Mouse (Mus musculus): Measurements from ENCODE around the gene Cd163l1. TPM values are rescaled to one million over a fixed set of nuclear protein-coding genes. Genes with fewer than 3 reads are reported as not detected.

Gene Cd163l1
- total and polyA plus RNA-seq, 3 experiments, result not detected

GRCm38 (mm10) chr7:140208677-140209076 lies 9.4 kb upstream of the Cd163l1 start:
- Histone ChIP-seq H3K9ac (ENCODE audit: control insufficient read depth, low read depth, low read length, poor library complexity, severe bottlenecking) (no peak overlapping the region), H3K79me2 (ENCODE audit: control insufficient read depth, insufficient read depth, low read length, poor library complexity) (no peaks in the 10 kb centered on the region), H3K27ac (ENCODE audit: control insufficient read depth, low read depth, low read length) (peak overlapping the region; percentile 53), H3K27me3 (ENCODE audit: control insufficient read depth in 1 of 2, insufficient read depth in 2 of 2, low read length in 2 of 2) (no peaks in the 10 kb centered on the region), H3K4me3 (ENCODE audit: control insufficient read depth in 1 of 2, insufficient read depth in 1 of 2, low read depth in 2 of 2, low read length in 2 of 2) (no peak overlapping the region), H3K4me1 (ENCODE audit: control insufficient read depth in 1 of 2, insufficient read depth in 2 of 2, low read length in 2 of 2) (peaks cover 5 to 27% of the 10 kb centered on the region in 2 experiments), H3K9me3 (replicated peaks; ENCODE audit: insufficient read depth, low read length) (no peaks in the 10 kb centered on the region), H3K36me3 (ENCODE audit: control insufficient read depth in 1 of 2, insufficient read depth in 2 of 2, low read length in 2 of 2) (peaks cover 0 to 19% of the 10 kb centered on the region in 2 experiments; a peak in 2 of 4 replicates)
- TF ChIP-seq ZNF384 (IDR thresholded peaks at IDR 0.05; ENCODE audit: low read depth, low read length), result peak; percentile 84
- TF ChIP-seq ELF1 (IDR thresholded peaks at IDR 0.05; ENCODE audit: low read depth, low read length), result no peak
- peak; percentile 33 to 65; a peak in 3 of 4 replicates for TF ChIP-seq EP300 (IDR thresholded peaks at IDR 0.05; ENCODE audit: low read depth in 1 of 2, low read length in 2 of 2)
- peak; percentile 48 for TF ChIP-seq GATA1 (IDR thresholded peaks at IDR 0.05; ENCODE audit: low read depth, low read length)
- DNase-seq (ENCODE audit: low read depth, low spot score), result peak; percentile 82

GRCm38 (mm10) chr7:140213841-140214240 lies 4.2 kb upstream of the Cd163l1 start:
- no peak overlapping the region for H3K4me3 ChIP-seq (ENCODE audit: control insufficient read depth in 1 of 2, insufficient read depth in 1 of 2, low read depth in 2 of 2, low read length in 2 of 2)
- no peak overlapping the region for H3K9ac ChIP-seq (ENCODE audit: control insufficient read depth, low read depth, low read length, poor library complexity, severe bottlenecking)
- H3K27ac ChIP-seq (ENCODE audit: control insufficient read depth, low read depth, low read length), result no peak overlapping the region
- H3K9me3 ChIP-seq (replicated peaks; ENCODE audit: insufficient read depth, low read length), result no peaks in the 10 kb centered on the region
- no peak for TF ChIP-seq MYB (IDR thresholded peaks at IDR 0.05; ENCODE audit: low read depth, low read length)
- no peak for TF ChIP-seq CTCF (IDR thresholded peaks at IDR 0.05 in 2 of 3, conservative IDR thresholded peaks at IDR 0.05 in 1 of 3; ENCODE audit: control insufficient read depth in 1 of 3, insufficient read depth in 1 of 3, low read depth in 2 of 3, low read length in 3 of 3, poor library complexity in 1 of 3, severe bottlenecking in 1 of 3)
- TF ChIP-seq POLR2AphosphoS2 (IDR thresholded peaks at IDR 0.05; ENCODE audit: low read length), result no peak
- no peak for TF ChIP-seq MYC (IDR thresholded peaks at IDR 0.05; ENCODE audit: low read depth, low read length)
- no peak for TF ChIP-seq POLR2AphosphoS5 (IDR thresholded peaks at IDR 0.05; ENCODE audit: borderline replicate concordance, low read depth, low read length)
- TF ChIP-seq ZKSCAN1 (IDR thresholded peaks at IDR 0.05; ENCODE audit: low read depth, low read length), result no peak
- no peak for TF ChIP-seq MAX (IDR thresholded peaks at IDR 0.05; ENCODE audit: low read length)
- TF ChIP-seq GATA1 (IDR thresholded peaks at IDR 0.05; ENCODE audit: low read depth, low read length), result no peak
- TF ChIP-seq ZNF384 (IDR thresholded peaks at IDR 0.05; ENCODE audit: low read depth, low read length), result no peak
- no peak for TF ChIP-seq TCF12 (IDR thresholded peaks at IDR 0.05; ENCODE audit: low read depth, low read length)
- TF ChIP-seq TAL1 (IDR thresholded peaks at IDR 0.05; ENCODE audit: low read length), result no peak
- TF ChIP-seq NELFE (IDR thresholded peaks at IDR 0.05; ENCODE audit: low read depth, low read length), result no peak
- TF ChIP-seq SIN3A (IDR thresholded peaks at IDR 0.05; ENCODE audit: low read length), result no peak
- H3K36me3 ChIP-seq (ENCODE audit: control insufficient read depth in 1 of 2, insufficient read depth in 2 of 2, low read length in 2 of 2), result no peaks in the 10 kb centered on the region
- no peaks in the 10 kb centered on the region for H3K79me2 ChIP-seq (ENCODE audit: control insufficient read depth, insufficient read depth, low read length, poor library complexity)
- DNase-seq (ENCODE audit: low read depth, low spot score), result no peak
- no peaks in the 10 kb centered on the region; a peak in 1 of 4 replicates for H3K27me3 ChIP-seq (ENCODE audit: control insufficient read depth in 1 of 2, insufficient read depth in 2 of 2, low read length in 2 of 2)
- H3K4me1 ChIP-seq (ENCODE audit: control insufficient read depth in 1 of 2, insufficient read depth in 2 of 2, low read length in 2 of 2), result peaks cover 0 to 2% of the 10 kb centered on the region in 2 experiments; a peak in 1 of 4 replicates

GRCm38 (mm10) chr7:140219268-140219667 lies 1.2 kb downstream of the Cd163l1 start:
- H3K9ac ChIP-seq (ENCODE audit: control insufficient read depth, low read depth, low read length, poor library complexity, severe bottlenecking), result no peak overlapping the region
- H3K27ac ChIP-seq (ENCODE audit: control insufficient read depth, low read depth, low read length), result no peak overlapping the region
- H3K4me3 ChIP-seq (ENCODE audit: control insufficient read depth in 1 of 2, insufficient read depth in 1 of 2, low read depth in 2 of 2, low read length in 2 of 2), result no peak overlapping the region
- no peaks in the 10 kb centered on the region; a peak in 1 of 4 replicates for H3K27me3 ChIP-seq (ENCODE audit: control insufficient read depth in 1 of 2, insufficient read depth in 2 of 2, low read length in 2 of 2)
- no peaks in the 10 kb centered on the region for H3K36me3 ChIP-seq (ENCODE audit: control insufficient read depth in 1 of 2, insufficient read depth in 2 of 2, low read length in 2 of 2)
- TF ChIP-seq CTCF (IDR thresholded peaks at IDR 0.05 in 2 of 3, conservative IDR thresholded peaks at IDR 0.05 in 1 of 3; ENCODE audit: control insufficient read depth in 1 of 3, insufficient read depth in 1 of 3, low read depth in 2 of 3, low read length in 3 of 3, poor library complexity in 1 of 3, severe bottlenecking in 1 of 3) (no peak), NELFE (IDR thresholded peaks at IDR 0.05; ENCODE audit: low read depth, low read length) (no peak), ZC3H11A (IDR thresholded peaks at IDR 0.05; ENCODE audit: low read depth, low read length) (no peak), MYC (IDR thresholded peaks at IDR 0.05; ENCODE audit: low read depth, low read length) (no peak), RAD21 (IDR thresholded peaks at IDR 0.05; ENCODE audit: low read depth, low read length) (no peak), USF2 (IDR thresholded peaks at IDR 0.05; ENCODE audit: borderline replicate concordance in 1 of 2, insufficient read depth in 1 of 2, low read depth in 1 of 2, low read length in 2 of 2) (no peak), POLR2A (IDR thresholded peaks at IDR 0.05; ENCODE audit: control insufficient read depth in 1 of 2, insufficient read depth in 1 of 2, low read depth in 1 of 2, low read length in 2 of 2, poor library complexity in 1 of 2) (no peak), JUND (IDR thresholded peaks at IDR 0.05; ENCODE audit: low read depth, low read length) (no peak), SMC3 (IDR thresholded peaks at IDR 0.05; ENCODE audit: low read depth, low read length) (no peak), UBTF (IDR thresholded peaks at IDR 0.05; ENCODE audit: borderline replicate concordance, insufficient read depth, low read depth, low read length) (no peak), ELF1 (IDR thresholded peaks at IDR 0.05; ENCODE audit: low read depth, low read length) (no peak), POLR2AphosphoS5 (IDR thresholded peaks at IDR 0.05; ENCODE audit: borderline replicate concordance, low read depth, low read length) (no peak), GATA1 (IDR thresholded peaks at IDR 0.05; ENCODE audit: low read depth, low read length) (no peak), SIN3A (IDR thresholded peaks at IDR 0.05; ENCODE audit: low read length) (no peak), ZNF384 (IDR thresholded peaks at IDR 0.05; ENCODE audit: low read depth, low read length) (no peak), NRF1 (IDR thresholded peaks at IDR 0.05; ENCODE audit: insufficient read depth, low read depth, low read length, poor library complexity, severe bottlenecking) (no peak), ETS1 (IDR thresholded peaks at IDR 0.05; ENCODE audit: low read depth, low read length) (no peak)
- H3K79me2 ChIP-seq (ENCODE audit: control insufficient read depth, insufficient read depth, low read length, poor library complexity), result no peaks in the 10 kb centered on the region
- no peaks in the 10 kb centered on the region for H3K9me3 ChIP-seq (replicated peaks; ENCODE audit: insufficient read depth, low read length)
- no peaks in the 10 kb centered on the region for H3K4me1 ChIP-seq (ENCODE audit: control insufficient read depth in 1 of 2, insufficient read depth in 2 of 2, low read length in 2 of 2)
- DNase-seq (ENCODE audit: low read depth, low spot score), result peak; percentile 20

Measured in MEL (cell line).